Mouse (Mus musculus) CH12.LX (cell line): Measurements from ENCODE around the gene Gm49320.

ENCODE experiments used
- CTCF ChIP-seq, 2 experiments: IDR thresholded peaks in 1 of 2; conservative IDR thresholded peaks in 1 of 2; 2 replicates each; pipeline ENCODE4 v1.5.1; 2011 to 2012; ENCODE audit warnings: low read depth in 2 of 2, low read length in 2 of 2, improper control_type of control experiment in 1 of 2, inconsistent platforms in 1 of 2, mild to moderate bottlenecking in 1 of 2, moderate library complexity in 1 of 2
- NRF1 ChIP-seq: IDR thresholded peaks from 2 replicates; pipeline ENCODE4 v1.6.1; 2014; ENCODE audit warnings: low read depth, mild to moderate bottlenecking, inconsistent platforms, low read length, improper control_type of control experiment, moderate library complexity
- POLR2A ChIP-seq: IDR thresholded peaks from 2 replicates; pipeline ENCODE4 v1.6.1; 2011; ENCODE audit warnings: low read depth, mild to moderate bottlenecking, improper control_type of control experiment, low read length
- ZKSCAN1 ChIP-seq: IDR thresholded peaks from 2 replicates; pipeline ENCODE4 v1.6.1; 2012; ENCODE audit warnings: low read depth, inconsistent platforms, low read length, improper control_type of control experiment, borderline replicate concordance

DNA sequence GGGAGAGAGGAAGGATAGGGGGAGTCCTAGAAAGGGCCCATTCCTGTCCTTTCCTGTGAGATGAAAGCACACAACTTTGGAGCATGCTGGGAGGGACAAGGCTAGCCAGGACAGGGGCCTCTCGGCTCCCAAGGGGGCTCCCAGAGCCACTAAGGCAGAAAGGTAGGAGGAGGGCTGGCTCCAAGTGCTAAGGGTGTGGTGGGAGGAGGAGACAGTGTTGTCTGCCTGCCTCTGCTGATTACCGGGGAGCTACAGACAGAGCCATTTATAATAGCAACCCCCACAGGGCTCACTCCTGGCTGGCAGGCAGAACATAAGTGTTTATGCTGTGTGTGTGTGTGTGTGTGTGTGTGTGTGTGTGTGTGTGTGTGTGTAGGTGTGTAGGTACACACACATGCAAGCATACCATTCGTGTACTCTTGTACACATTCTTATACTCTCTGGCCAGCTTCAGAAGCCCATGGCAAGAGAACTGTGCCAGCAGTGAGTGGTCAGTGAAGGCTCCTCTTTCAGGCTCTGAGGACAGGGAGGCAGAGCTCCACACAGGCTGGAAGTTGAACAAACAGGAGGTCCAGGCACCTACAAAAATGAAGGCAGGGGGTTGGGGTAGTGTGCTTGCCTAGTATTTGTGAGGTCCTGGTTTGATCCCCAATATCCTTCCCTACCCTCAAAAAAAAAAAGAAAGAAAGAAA, 49.5 kb upstream of the Gm49320 start:
- TF ChIP-seq ZKSCAN1 (no peak), CTCF (conservative IDR thresholded peaks at IDR 0.05 in 1 of 2, IDR thresholded peaks at IDR 0.05 in 1 of 2; ENCODE audit: low read depth in 2 of 2, low read length in 2 of 2) (no peak), NRF1 (no peak), POLR2A (no peak)
